Mouse (Mus musculus) embryonic facial prominence, embryonic 11.5 days (tissue): ENCODE measurements around the gene Dapp1. TPM values are rescaled to one million over a fixed set of nuclear protein-coding genes. Genes with fewer than 3 reads are reported as not detected.

Source experiments
- ATAC-seq: fragments of 200-750 bp; cut with Nextera tagmentation; replicated peaks from 2 replicates; pipeline ENCODE4 v1.8.0; 2017; ENCODE audit warnings: low read depth; ENCODE audit not compliant: insufficient number of reproducible peaks, low FRiP score, low TSS enrichment
- DNase-seq: peaks from one replicate; pipeline ENCODE4 v3.0.0-alpha.2; 2015; ENCODE audit warnings: low spot score
- H3K27ac ChIP-seq: fragments of 300-500 bp; sonication (generic); replicated peaks from 2 replicates; pipeline ENCODE4 v1.5.1; 2014; ENCODE audit warnings: mild to moderate bottlenecking, low read depth, low read length, control low read depth
- H3K27me3 ChIP-seq: fragments of 300-500 bp; sonication (generic); 2 replicates; pipeline ENCODE4 v1.6.1; 2014; ENCODE audit warnings: mild to moderate bottlenecking, low read length, moderate library complexity, mixed read lengths; ENCODE audit not compliant: control insufficient read depth, insufficient read depth
- H3K36me3 ChIP-seq: fragments of 300-500 bp; sonication (generic); replicated peaks from 2 replicates; pipeline ENCODE4 v1.6.1; 2014; ENCODE audit warnings: low read depth, mild to moderate bottlenecking, low read length, moderate library complexity, mixed read lengths; ENCODE audit not compliant: control insufficient read depth, insufficient read depth
- H3K4me1 ChIP-seq: fragments of 300-500 bp; sonication (generic); 2 replicates; pipeline ENCODE4 v1.6.1; 2014; ENCODE audit warnings: low read length, mixed read lengths; ENCODE audit not compliant: control insufficient read depth, insufficient read depth
- H3K4me2 ChIP-seq: fragments of 300-500 bp; sonication (generic); 2 replicates; pipeline ENCODE4 v1.6.1; 2014; ENCODE audit warnings: low read depth, mild to moderate bottlenecking, control low read depth, low read length, moderate library complexity
- H3K4me3 ChIP-seq: fragments of 300-500 bp; sonication (generic); 2 replicates; pipeline ENCODE4 v1.5.1; 2014; ENCODE audit warnings: low read depth, low read length, control low read depth
- H3K9ac ChIP-seq: fragments of 300-500 bp; sonication (generic); replicated peaks from 2 replicates; pipeline ENCODE4 v1.6.1; 2014; ENCODE audit warnings: mild to moderate bottlenecking, control low read depth, low read length
- H3K9me3 ChIP-seq: fragments of 300-500 bp; sonication (generic); replicated peaks from 2 replicates; pipeline ENCODE4 v1.6.1; 2016; ENCODE audit warnings: mild to moderate bottlenecking, low read length, inconsistent platforms, mixed read lengths; ENCODE audit not compliant: control insufficient read depth
- WGBS: fragments of 180-500 bp; shearing (Covaris S2); extraction: QIAGEN DNeasy Blood & Tissue Kit; methylation state at CpG from one replicate; pipeline ENCODE4 v1.1.7; 2014; 5-methylcytosine and 5-hydroxymethylcytosine counted together
- polyA plus RNA-seq: library from polyadenylated mRNA; unstranded; fragments of >200 nt; fragmentation: Nextera tagmentation; extraction: Ambion mirVana; gene quantifications from 2 replicates; pipeline ENCODE4 v1.2.1, GENCODE M21; 2014

Gene Dapp1
- polyA plus RNA-seq, 1 experiment from 2014 or later, result 4.6 TPM

- no peak overlapping the region for H3K4me3 ChIP-seq
- H3K27me3 ChIP-seq, result no peaks in the 10 kb centered on the region
- H3K9ac ChIP-seq, result no peak overlapping the region
- no peaks in the 10 kb centered on the region for H3K4me1 ChIP-seq
- ATAC-seq (no peak), DNase-seq (no peak)
- H3K36me3 ChIP-seq, result no peaks in the 10 kb centered on the region
- 92% methylated on average over 5 of the region's 5 CpGs for WGBS
- no peak overlapping the region for H3K27ac ChIP-seq
- H3K9me3 ChIP-seq, result no peaks in the 10 kb centered on the region
- no peak overlapping the region for H3K4me2 ChIP-seq
Measured at GRCm38 (mm10) chr3:137897685-137898084, 83.7 kb downstream of the Dapp1 start.

DNA sequence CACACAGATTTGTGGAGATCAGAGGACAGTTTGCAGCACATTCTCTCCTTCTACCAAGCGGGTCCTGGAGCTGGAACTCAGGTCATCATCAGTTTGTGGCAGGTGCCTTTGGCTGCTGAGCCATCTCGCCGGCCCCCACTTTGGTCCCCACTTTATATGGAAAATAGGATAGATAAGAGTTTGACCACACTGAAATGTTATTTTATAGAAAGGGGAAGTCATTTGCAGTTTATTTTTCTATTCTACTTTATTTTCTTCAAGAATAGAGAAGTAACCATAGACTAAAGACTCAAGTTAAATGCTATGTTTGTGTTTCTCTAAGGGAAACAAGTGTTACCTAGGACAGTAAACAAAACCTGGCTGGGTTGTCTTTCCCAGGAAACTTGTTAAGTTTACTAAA is 84.5 kb downstream of the Dapp1 start:
- H3K4me2 ChIP-seq, result no peak overlapping the region
- no peaks in the 10 kb centered on the region for H3K9me3 ChIP-seq
- 94% methylated on average over 3 of the region's 3 CpGs for WGBS
- ATAC-seq, result no peak
- H3K36me3 ChIP-seq, result no peaks in the 10 kb centered on the region
- no peak overlapping the region for H3K4me3 ChIP-seq
- DNase-seq, result no peak
- no peak overlapping the region for H3K9ac ChIP-seq
- H3K27me3 ChIP-seq, result no peaks in the 10 kb centered on the region
- no peaks in the 10 kb centered on the region for H3K4me1 ChIP-seq
- H3K27ac ChIP-seq, result no peak overlapping the region

DNA sequence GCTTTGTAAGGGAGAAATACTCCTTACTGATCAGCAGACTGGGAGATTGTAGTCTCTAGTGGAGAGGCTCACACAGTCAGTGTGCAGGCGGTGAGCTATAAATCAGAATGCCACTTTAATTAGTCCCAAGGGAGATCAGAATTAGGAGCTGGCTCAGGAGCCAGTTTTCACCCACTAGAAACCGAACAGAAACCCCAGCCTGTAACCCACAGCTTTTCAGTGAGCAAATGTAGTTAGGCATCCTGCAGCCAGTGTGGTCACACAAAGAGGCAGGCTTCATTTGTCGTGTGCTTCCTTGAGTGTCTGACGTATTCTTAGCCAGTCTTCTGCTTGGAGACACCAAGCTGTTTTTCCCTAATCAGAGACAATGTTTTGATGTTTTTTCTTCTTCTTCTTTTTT is 85.0 kb downstream of the Dapp1 start:
- DNase-seq (no peak), ATAC-seq (no peak)
- Histone ChIP-seq H3K4me3 (no peak overlapping the region), H3K27me3 (no peaks in the 10 kb centered on the region), H3K9ac (no peak overlapping the region), H3K27ac (no peak overlapping the region), H3K4me1 (no peaks in the 10 kb centered on the region), H3K9me3 (no peaks in the 10 kb centered on the region), H3K4me2 (no peak overlapping the region), H3K36me3 (no peaks in the 10 kb centered on the region)
- 81% methylated on average over 4 of the region's 4 CpGs for WGBS

- H3K9me3 ChIP-seq, result no peaks in the 10 kb centered on the region
- H3K4me3 ChIP-seq, result no peak overlapping the region
- H3K9ac ChIP-seq, result no peak overlapping the region
- DNase-seq (peak; percentile 10), ATAC-seq (no peak)
- no peaks in the 10 kb centered on the region for H3K4me1 ChIP-seq
- H3K36me3 ChIP-seq, result no peaks in the 10 kb centered on the region
- WGBS, result 90% methylated on average over 3 of the region's 3 CpGs
- H3K27me3 ChIP-seq, result no peaks in the 10 kb centered on the region
- H3K4me2 ChIP-seq, result no peak overlapping the region
- no peak overlapping the region for H3K27ac ChIP-seq
Measured at GRCm38 (mm10) chr3:137895196-137895595, 86.1 kb downstream of the Dapp1 start.

DNA sequence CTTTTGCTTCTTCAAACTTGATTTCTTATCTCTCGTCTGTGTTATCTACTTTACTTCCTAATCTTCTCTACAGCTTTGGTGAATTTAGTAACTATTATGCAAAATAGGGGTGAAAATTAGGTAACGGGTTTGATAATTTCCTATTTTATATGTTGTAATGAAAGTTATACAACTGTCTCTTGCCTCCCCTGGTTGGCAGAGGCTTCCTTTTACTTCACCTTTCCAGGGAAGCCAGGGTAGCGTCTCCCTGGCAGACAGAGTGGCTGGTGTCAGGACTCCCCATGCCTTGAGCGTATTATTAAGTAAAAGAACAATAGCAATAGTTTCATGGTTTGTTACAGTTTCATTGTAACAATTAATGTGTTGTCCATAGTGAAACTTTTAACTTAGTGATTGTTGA is 87.6 kb downstream of the Dapp1 start:
- DNase-seq, result no peak
- H3K4me2 ChIP-seq, result no peak overlapping the region
- WGBS, result 90% methylated on average over 4 of the region's 4 CpGs
- no peaks in the 10 kb centered on the region for H3K9me3 ChIP-seq
- H3K9ac ChIP-seq, result no peak overlapping the region
- H3K27me3 ChIP-seq, result no peaks in the 10 kb centered on the region
- no peaks in the 10 kb centered on the region; the same call in 1 of the 2 replicates for H3K36me3 ChIP-seq
- H3K4me1 ChIP-seq, result no peaks in the 10 kb centered on the region
- ATAC-seq, result no peak
- H3K27ac ChIP-seq, result no peak overlapping the region
- H3K4me3 ChIP-seq, result no peak overlapping the region

GRCm38 (mm10) chr3:137892118-137892517 is 89.2 kb downstream of the Dapp1 start:
- WGBS, result 95% methylated on average over 4 of the region's 4 CpGs
- Histone ChIP-seq H3K27ac (no peak overlapping the region), H3K4me2 (no peak overlapping the region), H3K9ac (no peak overlapping the region), H3K27me3 (no peaks in the 10 kb centered on the region), H3K4me1 (no peaks in the 10 kb centered on the region), H3K36me3 (no peaks in the 10 kb centered on the region; the same call in 1 of the 2 replicates), H3K9me3 (no peaks in the 10 kb centered on the region), H3K4me3 (no peak overlapping the region)
- ATAC-seq (no peak), DNase-seq (no peak)

DNA sequence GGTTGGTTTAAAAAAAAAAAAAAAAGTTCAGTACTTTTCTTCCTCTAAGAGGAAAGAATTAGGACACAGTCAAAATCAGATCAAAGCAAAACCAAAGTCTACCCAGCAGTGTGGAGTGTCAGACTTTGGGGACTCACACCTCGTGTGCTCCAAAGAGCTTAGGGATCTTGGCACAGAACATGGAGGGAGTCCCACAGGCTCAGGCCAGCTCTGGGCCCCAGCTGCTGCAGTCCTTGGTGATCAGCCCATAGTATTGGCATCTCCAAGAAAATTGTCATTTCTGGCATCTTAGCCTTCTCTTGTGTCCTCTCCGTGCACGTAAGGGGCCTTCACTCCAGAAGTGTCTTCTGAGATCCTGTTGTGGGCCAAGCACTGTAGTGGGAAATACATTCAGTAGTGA is 90.3 kb downstream of the Dapp1 start:
- H3K4me1 ChIP-seq, result no peaks in the 10 kb centered on the region
- DNase-seq, result no peak
- no peaks in the 10 kb centered on the region; the same call in 1 of the 2 replicates for H3K36me3 ChIP-seq
- H3K4me3 ChIP-seq, result no peak overlapping the region
- no peak for ATAC-seq
- no peaks in the 10 kb centered on the region for H3K9me3 ChIP-seq
- no peak overlapping the region for H3K27ac ChIP-seq
- H3K27me3 ChIP-seq, result no peaks in the 10 kb centered on the region
- H3K9ac ChIP-seq, result no peak overlapping the region
- WGBS, result 83% methylated on average over 3 of the region's 3 CpGs
- H3K4me2 ChIP-seq, result no peak overlapping the region

GRCm38 (mm10) chr3:137887961-137888360 is 93.4 kb downstream of the Dapp1 start:
- no peak for ATAC-seq
- Histone ChIP-seq H3K4me1 (no peaks in the 10 kb centered on the region), H3K27me3 (no peaks in the 10 kb centered on the region), H3K9ac (no peak overlapping the region), H3K4me2 (no peak overlapping the region), H3K4me3 (no peak overlapping the region), H3K27ac (no peak overlapping the region), H3K9me3 (no peaks in the 10 kb centered on the region), H3K36me3 (no peaks in the 10 kb centered on the region; the same call in 1 of the 2 replicates)
- no peak for DNase-seq
- 74% methylated on average over 7 of the region's 7 CpGs for WGBS
